Mouse (Mus musculus): ENCODE data around the gene Siah2. TPM values are rescaled to one million over a fixed set of nuclear protein-coding genes. Genes with fewer than 3 reads are reported as not detected.

The Siah2 gene
- 5.5 TPM in 2 replicates for polyA plus RNA-seq (2015; fragmentation: Nextera tagmentation; extraction: Ambion mirVana)

GRCm38 (mm10) chr3:58691997-58692721 is at the start of gene Siah2:
Siah2 (minus strand) TSS chr3:58692400.
- peak; percentile 93 for ATAC-seq (replicated peaks; ENCODE audit: low FRiP score, low read depth)
- under 1% methylated on average over 80 of the region's 87 CpGs for WGBS

GRCm38 (mm10) chr3:58739536-58739935 is 47.3 kb upstream of the Siah2 start:
- ATAC-seq (replicated peaks; ENCODE audit: low FRiP score, low read depth) = no peak
- H3K27me3 ChIP-seq (ENCODE audit: insufficient read depth, low read length) = no peaks in the 10 kb centered on the region
- no peaks in the 10 kb centered on the region for H3K36me3 ChIP-seq (ENCODE audit: insufficient read depth, low read length)
- no peaks in the 10 kb centered on the region for H3K4me1 ChIP-seq (replicated peaks; ENCODE audit: insufficient read depth, low read length)
- TF ChIP-seq CTCF (IDR thresholded peaks at IDR 0.05; ENCODE audit: low read depth) = no peak
- 67% methylated on average over 2 of the region's 2 CpGs for WGBS
- H3K9me3 ChIP-seq (replicated peaks; ENCODE audit: low read length) = no peaks in the 10 kb centered on the region
- DNase-seq (ENCODE audit: low spot score) = no peak
- H3K4me2 ChIP-seq (ENCODE audit: low read length) = no peak overlapping the region
- no peak overlapping the region for H3K4me3 ChIP-seq (replicated peaks; ENCODE audit: low read depth, low read length)
- H3K27ac ChIP-seq = no peak overlapping the region
- H3K9ac ChIP-seq (ENCODE audit: low read depth, low read length) = no peak overlapping the region

More at GRCm38 (mm10) chr3:58691997-58692721, at the start of gene Siah2:
- no peaks in the 10 kb centered on the region for H3K9me3 ChIP-seq (replicated peaks; ENCODE audit: low read length)
- peak within 1 kb of the TSS; percentile 98 for H3K4me2 ChIP-seq (ENCODE audit: low read length)
- H3K4me1 ChIP-seq (replicated peaks; ENCODE audit: insufficient read depth, low read length) = peaks cover 4% of the 10 kb centered on the region; the same call in 1 of the 2 replicates
- peak; percentile 35; the same call in 1 of the 2 replicates for TF ChIP-seq CTCF (IDR thresholded peaks at IDR 0.05; ENCODE audit: low read depth)
- H3K27ac ChIP-seq = peak within 1 kb of the TSS; percentile 88
- H3K4me3 ChIP-seq (replicated peaks; ENCODE audit: low read depth, low read length) = peak within 1 kb of the TSS; percentile 82
- H3K27me3 ChIP-seq (ENCODE audit: insufficient read depth, low read length) = no peaks in the 10 kb centered on the region
- peak; percentile 84 for DNase-seq (ENCODE audit: low spot score)
- no peaks in the 10 kb centered on the region for H3K36me3 ChIP-seq (ENCODE audit: insufficient read depth, low read length)
- H3K9ac ChIP-seq (ENCODE audit: low read depth, low read length) = peak within 1 kb of the TSS; percentile 88

- DNase-seq (ENCODE audit: low spot score) (no peak), ATAC-seq (replicated peaks; ENCODE audit: low FRiP score, low read depth) (no peak)
- WGBS = 36% methylated on average over 6 of the region's 6 CpGs
- no peak for TF ChIP-seq CTCF (IDR thresholded peaks at IDR 0.05; ENCODE audit: low read depth)
- Histone ChIP-seq H3K4me1 (replicated peaks; ENCODE audit: insufficient read depth, low read length) (no peaks in the 10 kb centered on the region), H3K36me3 (ENCODE audit: insufficient read depth, low read length) (no peaks in the 10 kb centered on the region), H3K9ac (ENCODE audit: low read depth, low read length) (no peak overlapping the region), H3K27me3 (ENCODE audit: insufficient read depth, low read length) (no peaks in the 10 kb centered on the region), H3K4me2 (ENCODE audit: low read length) (no peak overlapping the region), H3K27ac (no peak overlapping the region), H3K4me3 (replicated peaks; ENCODE audit: low read depth, low read length) (no peak overlapping the region), H3K9me3 (replicated peaks; ENCODE audit: low read length) (no peaks in the 10 kb centered on the region)
These were observed 46.3 kb upstream of the Siah2 start for GRCm38 (mm10) chr3:58738346-58739089.

- Histone ChIP-seq H3K27ac (no peak overlapping the region), H3K4me1 (replicated peaks; ENCODE audit: insufficient read depth, low read length) (no peaks in the 10 kb centered on the region), H3K9ac (ENCODE audit: low read depth, low read length) (no peak overlapping the region), H3K4me3 (replicated peaks; ENCODE audit: low read depth, low read length) (no peak overlapping the region), H3K4me2 (ENCODE audit: low read length) (no peak overlapping the region), H3K27me3 (ENCODE audit: insufficient read depth, low read length) (no peaks in the 10 kb centered on the region), H3K36me3 (ENCODE audit: insufficient read depth, low read length) (no peaks in the 10 kb centered on the region), H3K9me3 (replicated peaks; ENCODE audit: low read length) (no peaks in the 10 kb centered on the region)
- no peak for DNase-seq (ENCODE audit: low spot score)
- TF ChIP-seq CTCF (IDR thresholded peaks at IDR 0.05; ENCODE audit: low read depth) = no peak
- no peak for ATAC-seq (replicated peaks; ENCODE audit: low FRiP score, low read depth)
- WGBS = 64% methylated on average over 5 of the region's 5 CpGs
These were observed 39.3 kb upstream of the Siah2 start for GRCm38 (mm10) chr3:58731520-58731919.

- Histone ChIP-seq H3K27ac (no peak overlapping the region), H3K36me3 (ENCODE audit: insufficient read depth, low read length) (no peaks in the 10 kb centered on the region), H3K27me3 (ENCODE audit: insufficient read depth, low read length) (no peaks in the 10 kb centered on the region), H3K4me2 (ENCODE audit: low read length) (no peak overlapping the region), H3K9ac (ENCODE audit: low read depth, low read length) (no peak overlapping the region), H3K4me1 (replicated peaks; ENCODE audit: insufficient read depth, low read length) (no peaks in the 10 kb centered on the region), H3K9me3 (replicated peaks; ENCODE audit: low read length) (no peaks in the 10 kb centered on the region), H3K4me3 (replicated peaks; ENCODE audit: low read depth, low read length) (no peak overlapping the region)
- no peak for DNase-seq (ENCODE audit: low spot score)
- no peak for TF ChIP-seq CTCF (IDR thresholded peaks at IDR 0.05; ENCODE audit: low read depth)
- ATAC-seq (replicated peaks; ENCODE audit: low FRiP score, low read depth) = no peak
- 87% methylated on average over 3 of the region's 3 CpGs for WGBS
These were observed 38.4 kb upstream of the Siah2 start for GRCm38 (mm10) chr3:58730580-58730979.

- DNase-seq (ENCODE audit: low spot score) = no peak
These were observed 37.3 kb upstream of the Siah2 start for GRCm38 (mm10) chr3:58729549-58729948.

More at GRCm38 (mm10) chr3:58729549-58729948, 37.3 kb upstream of the Siah2 start:
- H3K4me1 ChIP-seq (replicated peaks; ENCODE audit: insufficient read depth, low read length) = no peaks in the 10 kb centered on the region
- no peak overlapping the region for H3K4me3 ChIP-seq (replicated peaks; ENCODE audit: low read depth, low read length)
- H3K4me2 ChIP-seq (ENCODE audit: low read length) = no peak overlapping the region
- ATAC-seq (replicated peaks; ENCODE audit: low FRiP score, low read depth) = no peak
- H3K27me3 ChIP-seq (ENCODE audit: insufficient read depth, low read length) = no peaks in the 10 kb centered on the region
- no peak overlapping the region for H3K9ac ChIP-seq (ENCODE audit: low read depth, low read length)
- TF ChIP-seq CTCF (IDR thresholded peaks at IDR 0.05; ENCODE audit: low read depth) = no peak
- H3K36me3 ChIP-seq (ENCODE audit: insufficient read depth, low read length) = no peaks in the 10 kb centered on the region
- H3K27ac ChIP-seq = no peak overlapping the region
- no peaks in the 10 kb centered on the region for H3K9me3 ChIP-seq (replicated peaks; ENCODE audit: low read length)

Measured in kidney, postnatal 0 days (tissue).